Mouse (Mus musculus) heart, postnatal 36 days (tissue): ENCODE results near the gene Lrrc14b. TPM values are rescaled to one million over a fixed set of nuclear protein-coding genes. Genes with fewer than 3 reads are reported as not detected.
A peak's percentile ranks its signal among the peaks of the same experiment; 100 is the strongest.

Source experiments
- DNase-seq, 2 experiments: peaks; one replicate each; pipeline ENCODE4 v3.0.0; 2021 to 2022
- intact Hi-C: fragments of 180-260 bp; cut with DNase I; formaldehyde crosslinking; loops from one replicate; pipeline ENCODE4 v1.15.1; 2025
- total RNA-seq, 2 experiments: library from RNA; stranded (reverse); gene quantifications; 2 replicates each; pipeline ENCODE4 v1.2.3; 2021

The Lrrc14b gene
- total RNA-seq: 10 to 100 TPM; 68.0 to 78.6 TPM

DNA sequence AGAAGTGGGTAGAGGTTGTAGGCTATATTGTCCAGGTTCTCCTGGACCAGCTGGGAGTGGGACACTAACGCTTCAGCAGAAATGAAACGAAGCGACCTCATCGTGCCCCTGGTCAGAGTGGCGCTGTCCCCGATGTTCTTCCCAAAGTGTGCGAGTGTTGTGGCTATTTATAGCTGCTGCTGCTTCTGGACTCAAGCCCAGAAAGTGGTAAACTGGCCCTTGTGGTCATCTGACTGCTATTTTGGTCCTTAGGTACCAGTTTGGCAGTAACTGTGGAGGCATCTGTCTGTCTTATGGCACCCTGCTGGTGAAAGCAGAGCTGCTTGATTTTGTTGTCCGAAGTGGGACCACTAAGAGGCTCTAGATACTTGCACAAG lies at the start of gene Lrrc14b:
TSS of gene Lrrc14b (minus strand) at position 147 of the 377 bp plus-strand sequence.
- intact Hi-C loops: no loop called here
- peak in 1 of 2 experiments; percentile 42 for DNase-seq

DNA sequence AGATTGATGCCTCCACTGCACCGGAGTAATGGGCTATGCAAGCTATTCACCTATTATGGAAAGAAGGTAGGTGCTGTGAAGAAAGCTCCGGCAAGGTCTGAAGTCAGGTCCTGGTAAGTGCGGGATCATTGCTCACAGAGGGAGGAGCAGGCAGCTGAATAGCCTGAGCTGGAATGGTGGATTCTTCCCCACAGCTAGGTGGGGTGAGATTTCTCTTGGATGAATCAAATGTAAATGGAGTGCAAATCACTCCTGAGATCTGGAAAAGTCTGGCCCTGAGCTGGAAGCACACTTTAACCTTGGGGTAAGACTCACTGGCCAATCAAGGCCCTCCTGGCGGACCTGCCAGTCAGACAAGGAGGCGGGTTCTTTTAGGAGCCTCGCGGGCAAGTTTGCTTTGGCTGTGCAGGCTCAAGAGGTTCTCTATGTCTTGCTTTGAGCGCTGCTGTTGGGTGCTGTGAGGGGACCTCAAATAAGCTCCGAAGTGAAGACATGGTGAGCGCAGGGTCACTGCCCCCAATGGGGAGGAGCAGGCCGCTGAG lies 35.6 kb upstream of the Lrrc14b start, which contains the start of gene Ftl1-ps1:
TSS of gene Ftl1-ps1 (plus strand) at position 397 of the 542 bp plus-strand sequence.
- intact Hi-C loops: no loop called here
- DNase-seq: no peak

DNA sequence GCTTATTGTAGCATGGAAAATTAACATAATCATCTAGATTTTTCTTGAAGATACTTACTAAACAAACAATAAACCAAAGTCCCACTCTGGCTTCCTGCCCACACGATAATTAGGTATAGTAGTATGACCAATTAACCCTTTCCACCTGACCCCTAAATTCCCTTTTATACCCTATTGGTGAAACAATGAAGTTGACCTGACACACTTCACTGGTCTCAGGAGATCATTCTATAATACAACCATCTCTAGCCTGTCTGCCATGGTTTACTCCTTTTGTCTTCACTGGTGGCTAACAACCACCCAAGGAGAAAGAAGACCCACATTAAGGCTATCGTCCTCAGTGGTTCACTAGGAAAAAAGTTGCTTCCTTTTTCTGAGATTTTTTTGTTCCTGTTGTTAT lies 27.4 kb upstream of the Lrrc14b start:
- no peak for DNase-seq
- intact Hi-C loops: loop anchor here (5.0 kb wide), 1 partner anchor 44 kb away; no protein-coding TSS in a partner anchor

- DNase-seq: peak; percentile 73 to 77
- intact Hi-C loops: loop anchor here (5.0 kb wide), 1 partner anchor 43 kb away; no protein-coding TSS in a partner anchor
Measured at GRCm38 (mm10) chr13:74390371-74390990, 26.7 kb upstream of the Lrrc14b start, which contains the start of gene Zfp72. Gene Zfp72, minus strand, starts transcription at chr13:74390836.

- intact Hi-C loops: loop anchor here (5.0 kb wide), 1 partner anchor 42 kb away; no protein-coding TSS in a partner anchor
- DNase-seq: no peak
Measured at GRCm38 (mm10) chr13:74389730-74390129, 25.9 kb upstream of the Lrrc14b start.

DNA sequence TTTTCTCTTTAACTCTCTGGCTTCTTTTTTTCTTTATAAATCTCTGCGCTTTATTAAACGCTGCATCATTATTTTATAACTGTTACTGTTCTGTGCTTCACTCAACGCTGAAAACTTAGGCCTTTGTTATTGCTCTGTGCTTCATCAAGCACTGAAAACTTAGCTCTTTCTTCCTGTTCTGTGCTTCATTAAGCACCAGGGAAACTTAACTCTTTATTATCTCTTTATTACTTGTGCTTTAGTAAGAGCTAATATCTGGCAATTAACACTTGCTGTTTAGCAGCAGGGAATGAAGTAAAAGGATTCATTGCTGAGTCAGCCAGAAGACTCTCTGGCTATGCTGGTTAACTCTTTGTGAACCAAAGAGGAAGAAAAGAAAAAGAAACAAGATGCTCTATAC lies 18.5 kb upstream of the Lrrc14b start:
- intact Hi-C loops: no loop called here
- no peak for DNase-seq

- intact Hi-C loops: no loop called here
- no peak for DNase-seq
Measured at GRCm38 (mm10) chr13:74381533-74382276, 17.9 kb upstream of the Lrrc14b start.

DNA sequence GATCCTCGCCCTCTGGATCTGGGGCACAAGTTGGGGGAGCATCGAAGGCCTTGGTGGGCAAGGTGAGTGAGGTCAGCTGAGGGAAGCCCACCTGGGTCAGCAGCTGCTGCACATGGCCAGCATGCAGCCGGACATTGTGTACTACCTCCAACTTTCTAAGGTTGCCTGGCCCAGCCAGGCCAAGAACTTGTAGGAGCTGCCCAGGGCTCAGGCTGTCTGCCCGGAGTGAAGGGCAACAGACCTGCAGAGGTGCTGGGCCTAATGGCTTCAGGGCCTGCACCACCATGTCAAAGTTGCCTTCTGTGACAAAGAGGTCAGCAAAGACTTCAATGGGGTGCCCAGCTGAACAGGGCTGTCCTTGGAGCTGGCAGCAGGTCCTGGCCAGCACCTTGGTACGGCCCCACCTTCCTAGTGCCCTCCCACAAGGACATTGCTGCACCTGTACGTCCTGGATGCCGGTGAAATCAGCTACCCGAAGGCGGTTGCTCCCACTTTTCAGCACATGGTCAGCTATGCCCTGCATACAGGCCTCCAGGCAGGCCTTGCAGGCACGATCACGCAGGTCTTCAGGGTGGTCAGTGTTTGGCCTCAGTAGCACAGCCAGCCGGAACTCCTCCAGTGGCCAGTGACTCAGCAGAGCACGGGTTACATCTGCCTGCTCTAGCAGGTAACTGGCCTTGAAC lies 488 bp downstream of the Lrrc14b start:
- intact Hi-C loops: no loop called here
- peak; percentile 12 to 58 for DNase-seq

GRCm38 (mm10) chr13:74362218-74362617 lies 1.6 kb downstream of the Lrrc14b start:
- no peak for DNase-seq
- intact Hi-C loops: no loop called here

DNA sequence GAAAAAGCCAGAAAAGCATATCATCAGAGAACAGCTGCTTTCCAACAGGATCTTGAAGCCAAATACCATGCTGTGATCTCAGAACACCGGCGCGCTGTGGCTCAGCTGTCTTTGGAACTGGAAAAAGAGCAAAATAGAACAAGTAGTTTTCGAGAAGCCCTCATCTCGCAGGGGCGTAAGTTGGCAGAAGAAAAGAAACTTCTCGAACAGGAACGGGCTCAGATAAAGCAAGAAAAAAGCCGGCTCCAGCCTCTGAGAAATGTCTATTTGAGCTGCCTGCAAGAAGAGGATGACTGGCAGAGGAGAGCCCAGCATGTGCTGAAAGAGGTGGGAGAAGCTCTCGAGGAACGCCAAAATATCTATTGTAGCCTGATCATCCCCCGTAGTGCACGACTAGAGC lies 7.3 kb downstream of the Lrrc14b start:
- intact Hi-C loops: no loop called here
- no peak for DNase-seq

GRCm38 (mm10) chr13:74350435-74350906 lies 13.3 kb downstream of the Lrrc14b start:
- no peak for DNase-seq
- intact Hi-C loops: loop anchor here (5.0 kb wide), 2 partner anchors 33 to 112 kb away; partner anchors contain the start of gene Pdcd6

DNA sequence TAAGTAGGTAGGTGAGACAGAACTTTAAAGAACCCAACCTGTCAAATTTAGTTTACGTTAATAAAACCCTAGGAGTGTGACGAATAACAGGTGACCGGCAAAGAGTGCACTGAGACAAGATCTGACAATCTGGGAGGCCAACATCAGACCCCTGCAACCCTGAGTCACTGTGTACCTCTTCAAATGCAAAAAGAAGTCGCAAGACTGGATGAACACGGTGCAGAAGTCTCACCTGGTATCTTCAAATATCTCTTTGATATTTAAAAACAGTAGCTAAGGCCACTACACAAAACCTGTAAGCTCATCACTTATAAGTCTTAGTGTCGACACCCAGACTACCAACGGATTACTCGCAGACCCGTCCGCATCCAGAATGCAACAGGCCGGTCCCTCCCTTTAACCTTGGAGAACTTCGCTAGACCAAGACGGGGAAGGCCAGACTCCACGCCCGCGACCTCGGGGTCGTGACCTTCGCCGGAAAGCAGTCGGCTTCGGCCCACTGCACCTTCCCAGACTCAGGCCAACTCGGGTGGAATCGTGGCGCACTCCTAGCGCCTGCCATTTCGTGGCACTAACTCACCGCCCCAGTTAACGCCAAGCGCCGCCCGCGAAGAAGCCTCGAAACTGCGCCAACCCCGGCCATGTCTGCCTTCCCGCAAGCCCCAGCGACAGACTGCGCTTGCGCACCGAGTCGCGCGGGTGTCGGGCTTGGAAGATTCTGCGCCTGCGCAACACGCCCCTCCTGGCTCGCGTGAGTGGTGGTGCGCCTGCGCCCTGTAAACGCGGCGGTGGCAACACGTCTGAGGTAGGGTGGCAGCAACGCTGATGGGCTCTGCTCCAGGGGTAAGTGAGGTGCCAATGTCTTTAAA lies 14.0 kb downstream of the Lrrc14b start, which contains the start of the genes Sdha and Ccdc127:
TSS of gene Sdha (minus strand) at position 715 of the 869 bp plus-strand sequence.
TSS of gene Ccdc127 (plus strand) at position 744 of the 869 bp plus-strand sequence.
- intact Hi-C loops: loop anchor here (5.0 kb wide), 3 partner anchors 32 to 113 kb away; partner anchors contain the start of genes Pdcd6 and Zfp72
- DNase-seq: peak; percentile 95 to 97

DNA sequence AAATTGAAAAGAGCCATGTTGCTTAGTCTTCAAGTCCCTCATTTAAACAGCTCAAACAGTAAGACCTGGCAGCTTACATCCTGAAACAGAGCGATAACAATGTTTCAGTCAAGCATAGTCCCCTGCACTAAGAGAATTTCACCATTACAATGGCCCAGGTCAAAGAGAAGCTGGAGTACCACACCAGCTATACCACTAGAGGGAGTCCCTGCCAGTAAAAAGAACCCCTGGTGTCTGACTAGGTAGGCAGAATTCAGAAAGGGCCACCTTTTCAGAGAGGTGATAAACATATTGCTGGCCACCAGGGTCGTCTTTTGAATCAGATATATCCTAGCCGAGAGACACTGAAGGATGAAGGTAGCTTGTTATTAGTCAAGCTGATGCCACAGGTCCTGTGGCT lies 22.8 kb downstream of the Lrrc14b start:
- peak in 1 of 2 experiments; percentile 21 for DNase-seq
- intact Hi-C loops: loop anchor here (2.0 kb wide), 1 partner anchor 194 kb away; no protein-coding TSS in a partner anchor

GRCm38 (mm10) chr13:74329321-74329720 lies 34.5 kb downstream of the Lrrc14b start:
- intact Hi-C loops: no loop called here
- no peak for DNase-seq

DNA sequence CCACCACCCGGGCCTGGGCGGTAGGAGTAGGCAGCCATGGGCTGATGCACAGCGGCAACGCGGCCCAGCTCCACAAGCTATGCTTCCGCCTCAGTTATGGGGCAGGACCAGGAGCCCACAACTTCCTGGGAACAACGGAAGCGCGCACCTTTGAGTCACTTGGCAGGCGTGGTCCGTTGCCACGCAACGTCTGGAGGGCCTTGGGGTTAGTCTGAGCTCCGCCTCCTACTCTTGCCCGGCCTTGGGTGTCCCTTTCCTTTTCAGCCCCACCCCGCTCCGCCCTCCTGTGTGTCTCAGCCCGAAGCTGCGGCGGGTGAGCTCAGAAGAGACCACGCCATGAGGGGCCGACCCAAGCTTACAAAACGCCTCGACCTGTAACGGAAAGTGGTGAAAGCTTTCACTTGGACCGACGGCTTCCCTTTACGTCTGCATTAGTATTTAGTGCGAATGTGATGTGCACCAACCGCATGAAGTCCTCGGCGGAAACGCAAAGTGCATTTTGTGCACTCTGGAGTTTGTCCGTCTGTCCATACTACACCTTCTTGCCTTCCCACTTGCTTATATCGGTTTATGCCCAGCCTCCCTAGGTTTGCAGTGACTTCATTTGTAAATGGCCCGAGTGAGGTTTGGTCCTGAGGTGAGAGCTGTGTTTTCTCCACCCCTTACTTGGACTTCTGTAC lies 46.5 kb downstream of the Lrrc14b start, which contains the start of gene Pdcd6:
TSS of gene Pdcd6 (minus strand) at position 411 of the 680 bp plus-strand sequence.
- intact Hi-C loops: loop anchor here (5.0 kb wide), 2 partner anchors 35 to 110 kb away; partner anchors contain the start of genes Ccdc127, Exoc3 and Sdha
- peak; percentile 90 for DNase-seq

DNA sequence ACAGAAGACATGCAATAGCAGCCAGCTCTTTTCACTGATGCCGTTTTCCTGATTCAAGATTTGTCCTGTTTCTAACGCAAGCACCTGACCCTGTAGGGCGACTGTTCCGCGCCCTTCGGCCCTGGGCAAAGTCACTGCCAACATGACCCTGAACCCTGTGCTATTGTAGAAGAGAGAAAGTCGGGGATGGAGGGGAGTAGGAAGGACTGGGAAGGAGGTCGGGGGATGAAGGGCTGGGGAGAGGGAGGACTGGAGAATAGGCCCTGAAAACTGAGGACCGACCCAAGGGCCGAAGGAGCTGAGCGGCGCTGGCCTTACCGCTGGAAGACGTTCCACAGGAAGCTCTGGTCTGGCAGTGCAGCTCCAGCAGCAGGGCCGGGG lies 47.0 kb downstream of the Lrrc14b start:
- DNase-seq: no peak
- intact Hi-C loops: loop anchor here (5.0 kb wide), 2 partner anchors 36 to 109 kb away; partner anchors contain the start of genes Ccdc127, Exoc3 and Sdha

DNA sequence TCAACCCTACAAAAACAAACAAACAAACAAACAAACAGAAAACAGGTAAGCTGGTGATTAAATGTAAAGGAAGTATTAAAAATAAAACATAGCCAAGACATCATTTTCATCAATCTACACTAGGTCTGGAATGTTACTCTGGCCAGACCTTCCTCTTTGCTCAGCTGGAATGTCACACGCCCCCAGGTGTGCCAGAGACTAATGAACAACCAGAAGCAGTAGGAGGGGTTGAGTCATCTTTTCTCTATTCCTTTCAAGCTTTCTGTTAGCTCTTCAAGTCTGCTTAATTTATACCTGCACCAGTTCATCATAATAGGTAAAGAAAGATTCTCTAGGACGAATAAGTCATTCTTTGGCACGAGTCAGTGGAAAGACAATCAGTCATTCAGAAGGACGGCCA lies 47.4 kb downstream of the Lrrc14b start:
- DNase-seq: no peak
- intact Hi-C loops: loop anchor here (5.0 kb wide), 2 partner anchors 36 to 109 kb away; partner anchors contain the start of genes Ccdc127, Exoc3 and Sdha

DNA sequence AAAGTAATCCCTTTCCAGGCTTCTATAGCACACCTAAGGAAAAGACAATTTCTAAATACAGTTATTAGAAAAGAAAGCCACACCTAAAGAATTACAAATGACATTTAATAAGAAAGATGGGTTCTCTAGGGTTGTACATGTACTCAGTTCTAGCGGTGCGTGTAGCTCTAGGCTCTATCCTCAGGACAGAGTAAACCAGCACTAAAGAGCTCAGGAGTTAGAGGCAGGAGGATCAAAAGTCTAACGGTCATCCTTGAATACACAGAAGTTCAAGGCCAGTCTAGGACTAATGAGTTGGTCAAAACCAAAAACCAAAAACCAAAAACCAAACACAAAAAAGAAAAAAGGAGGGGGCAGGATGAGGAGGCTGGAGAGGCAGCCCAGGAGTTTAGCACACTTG lies 49.2 kb downstream of the Lrrc14b start:
- intact Hi-C loops: loop anchor here (5.0 kb wide), 2 partner anchors 38 to 107 kb away; partner anchors contain the start of genes Ccdc127, Exoc3 and Sdha
- no peak for DNase-seq
